Mouse (Mus musculus): ENCODE results near the gene Begain. TPM values are rescaled to one million over a fixed set of nuclear protein-coding genes. Genes with fewer than 3 reads are reported as not detected.

Gene Begain
- 100 to 1,000 TPM; 112 to 128 (median 121) TPM for total RNA-seq (2022)

GRCm38 (mm10) chr12:109068167-109068653, at the start of gene Begain:
TSS of gene Begain (minus strand) at chr12:109068217.
- DNase-seq (ENCODE audit: low spot score in 2 of 2): no peak

GRCm38 (mm10) chr12:109115707-109116106, 47.7 kb upstream of the Begain start:
- DNase-seq (ENCODE audit: low spot score in 2 of 2): no peak

DNA sequence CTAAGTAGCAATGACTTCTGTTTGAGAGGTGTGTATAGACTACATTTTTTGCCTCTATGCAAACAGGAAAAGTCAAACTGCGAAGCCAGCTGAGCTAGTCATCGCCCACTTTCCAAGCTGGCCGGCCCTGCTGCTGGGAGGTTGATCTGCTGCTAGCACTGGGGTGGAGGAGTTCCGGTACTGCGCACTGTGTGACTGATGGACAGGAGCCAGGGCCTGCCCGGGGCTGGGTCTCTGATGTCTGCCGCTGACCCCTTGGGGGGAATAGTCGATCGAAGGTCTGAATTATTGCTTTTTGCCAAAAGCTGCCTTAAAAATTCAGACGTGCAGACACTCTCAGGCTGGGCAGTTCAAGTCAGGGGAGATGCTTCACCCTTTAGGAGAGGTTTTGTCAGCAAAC, 47.1 kb upstream of the Begain start:
- no peak for DNase-seq (ENCODE audit: low spot score in 2 of 2)

- DNase-seq (ENCODE audit: low spot score in 2 of 2): no peak
Measured at GRCm38 (mm10) chr12:109112996-109113592, 45.1 kb upstream of the Begain start.

GRCm38 (mm10) chr12:109112354-109112995, 44.5 kb upstream of the Begain start:
- no peak for DNase-seq (ENCODE audit: low spot score in 2 of 2)

GRCm38 (mm10) chr12:109108911-109109310, 40.9 kb upstream of the Begain start:
- no peak for DNase-seq (ENCODE audit: low spot score in 2 of 2)

GRCm38 (mm10) chr12:109100381-109100780, 32.4 kb upstream of the Begain start:
- no peak for DNase-seq (ENCODE audit: low spot score in 2 of 2)

GRCm38 (mm10) chr12:109090456-109091130, 22.6 kb upstream of the Begain start:
- no peak for DNase-seq (ENCODE audit: low spot score in 2 of 2)

DNA sequence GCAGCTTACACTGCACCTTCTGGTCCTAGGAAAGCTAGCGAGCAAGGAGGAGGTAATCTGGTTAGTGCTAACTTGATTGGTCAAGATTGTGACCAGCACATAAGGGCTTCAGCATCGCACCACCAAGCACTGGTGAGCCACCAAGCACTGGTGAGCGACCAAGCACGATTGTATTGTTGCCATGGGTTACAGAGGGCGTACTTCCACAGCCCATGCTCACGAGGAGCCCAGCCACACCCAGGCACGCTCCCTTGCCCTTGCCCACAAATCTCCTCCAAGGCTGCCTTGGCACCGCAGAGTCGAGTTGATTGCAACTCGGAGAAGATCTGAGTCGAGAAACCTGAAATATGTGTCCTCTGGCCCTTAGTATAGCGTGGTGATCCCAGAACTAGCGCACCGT, 22.0 kb upstream of the Begain start:
- DNase-seq (ENCODE audit: low spot score in 2 of 2): no peak

GRCm38 (mm10) chr12:109086111-109086510, 18.1 kb upstream of the Begain start:
- no peak for DNase-seq (ENCODE audit: low spot score in 2 of 2)

GRCm38 (mm10) chr12:109085674-109086073, 17.7 kb upstream of the Begain start:
- peak in 1 of 2 experiments; percentile 53 for DNase-seq (ENCODE audit: low spot score in 2 of 2)

- DNase-seq (ENCODE audit: low spot score in 2 of 2): no peak
Measured at GRCm38 (mm10) chr12:109085046-109085445, 17.0 kb upstream of the Begain start.

DNA sequence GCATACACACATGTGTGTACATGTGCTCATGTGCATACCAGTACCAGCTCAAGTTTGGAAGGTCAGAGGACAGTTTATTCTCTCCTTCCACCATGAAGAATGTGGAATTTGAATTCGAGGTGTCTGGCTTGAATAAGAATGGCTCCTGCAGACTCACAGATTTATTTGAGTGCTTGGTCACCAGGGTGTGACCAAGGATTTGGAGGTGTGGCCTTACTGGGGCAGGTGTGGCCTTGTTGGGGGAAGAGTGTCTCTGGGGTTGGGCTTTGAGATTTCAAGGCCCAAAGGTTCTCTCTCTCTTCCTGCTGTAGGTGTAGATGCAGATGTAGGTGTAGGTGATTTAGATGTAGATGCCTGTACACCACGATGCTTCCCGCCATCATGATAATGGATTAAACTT, 15.5 kb upstream of the Begain start:
- DNase-seq (ENCODE audit: low spot score in 2 of 2): no peak

GRCm38 (mm10) chr12:109077036-109077435, 9.0 kb upstream of the Begain start:
- DNase-seq (ENCODE audit: low spot score in 2 of 2): no peak

GRCm38 (mm10) chr12:109074777-109075285, 6.8 kb upstream of the Begain start:
- no peak for DNase-seq (ENCODE audit: low spot score in 2 of 2)

- no peak for DNase-seq (ENCODE audit: low spot score in 2 of 2)
Measured at GRCm38 (mm10) chr12:109074106-109074505, 6.1 kb upstream of the Begain start.

DNA sequence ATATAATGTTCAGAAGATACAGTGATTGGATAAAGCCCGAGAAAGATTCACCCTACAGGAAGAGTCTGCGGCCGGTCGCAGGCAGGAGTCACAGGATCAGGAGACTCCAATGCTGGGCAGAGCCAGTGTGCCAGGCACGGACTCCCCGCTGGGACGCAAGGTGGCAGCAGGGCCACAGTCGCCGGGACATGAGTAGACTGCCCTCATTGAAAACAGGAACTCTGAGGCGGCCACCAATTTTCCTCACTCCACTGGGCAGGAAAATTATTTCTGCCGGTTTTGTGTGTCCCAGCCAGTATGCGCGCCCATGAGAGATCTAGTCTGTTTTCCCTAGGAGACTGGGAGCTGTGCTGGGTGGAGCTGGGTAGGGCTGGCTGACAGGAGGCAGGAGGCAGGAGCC, 3.2 kb upstream of the Begain start:
- DNase-seq (ENCODE audit: low spot score in 2 of 2): no peak

GRCm38 (mm10) chr12:109069751-109070150, 1.7 kb upstream of the Begain start:
- DNase-seq (ENCODE audit: low spot score in 2 of 2): no peak

GRCm38 (mm10) chr12:109068738-109069137, 721 bp upstream of the Begain start:
- DNase-seq (ENCODE audit: low spot score in 2 of 2): no peak

DNA sequence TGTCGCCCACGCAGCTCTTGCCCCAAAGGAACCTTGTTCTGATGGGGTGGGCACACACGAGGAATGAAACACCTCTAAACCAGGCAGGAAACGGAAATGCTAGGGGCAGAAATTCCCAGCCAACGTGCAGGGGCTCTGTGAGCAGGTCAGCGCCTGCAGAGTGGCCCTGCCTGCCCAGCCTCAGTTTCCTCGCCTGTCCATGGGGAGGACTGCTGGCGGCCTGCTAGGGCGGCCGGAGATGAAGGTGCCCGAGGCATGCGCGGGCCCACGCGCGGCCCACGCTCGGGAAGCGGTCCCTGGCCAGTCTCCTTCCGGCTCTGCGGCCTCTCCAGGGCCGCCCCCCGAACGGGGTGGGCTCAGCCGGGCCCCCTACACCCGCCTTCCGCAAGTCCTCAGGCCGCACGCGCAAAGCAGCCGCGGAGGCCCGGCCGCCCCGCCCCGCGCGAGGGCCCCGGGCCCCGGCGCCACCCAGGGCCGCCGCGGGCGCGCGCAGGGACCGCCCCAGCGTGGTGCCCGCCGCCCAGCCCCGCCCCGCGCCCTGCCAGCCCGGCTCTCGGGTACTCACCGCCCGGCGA, 369 bp downstream of the Begain start:
- peak; percentile 33 to 39 for DNase-seq (ENCODE audit: low spot score in 2 of 2)

- no peak for DNase-seq (ENCODE audit: low spot score in 2 of 2)
Measured at GRCm38 (mm10) chr12:109058660-109059059, 9.4 kb downstream of the Begain start.

DNA sequence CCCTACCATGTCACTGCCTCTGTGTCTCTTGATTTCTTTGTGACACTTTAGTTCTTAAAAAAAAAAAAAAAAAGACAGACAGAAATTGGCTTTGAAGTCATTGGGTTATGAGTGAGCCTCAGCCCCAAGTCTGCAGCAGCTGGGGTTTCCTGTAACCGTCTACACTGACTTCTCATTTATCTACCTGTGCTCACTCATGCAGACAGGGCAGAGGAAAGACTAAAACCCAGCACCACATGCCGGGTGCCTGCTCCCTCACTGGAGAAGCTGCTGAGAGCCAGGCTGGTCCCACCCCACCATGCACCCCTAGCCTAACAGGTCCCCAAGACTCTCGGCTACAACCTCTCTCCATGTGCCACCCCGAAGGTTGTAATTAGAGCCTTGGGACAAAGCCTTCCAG, 10.3 kb downstream of the Begain start:
- no peak for DNase-seq (ENCODE audit: low spot score in 2 of 2)

All from left cerebral cortex, adult 8-10 months (tissue).